Mouse (Mus musculus): ENCODE data around the gene Ptgdr.
"Not testable (repeated sequence)": the region's sequence is repeated elsewhere in the genome, so short reads cannot be mapped to it uniquely, and the experiment has no call there.

Ptgdr gene

DNA sequence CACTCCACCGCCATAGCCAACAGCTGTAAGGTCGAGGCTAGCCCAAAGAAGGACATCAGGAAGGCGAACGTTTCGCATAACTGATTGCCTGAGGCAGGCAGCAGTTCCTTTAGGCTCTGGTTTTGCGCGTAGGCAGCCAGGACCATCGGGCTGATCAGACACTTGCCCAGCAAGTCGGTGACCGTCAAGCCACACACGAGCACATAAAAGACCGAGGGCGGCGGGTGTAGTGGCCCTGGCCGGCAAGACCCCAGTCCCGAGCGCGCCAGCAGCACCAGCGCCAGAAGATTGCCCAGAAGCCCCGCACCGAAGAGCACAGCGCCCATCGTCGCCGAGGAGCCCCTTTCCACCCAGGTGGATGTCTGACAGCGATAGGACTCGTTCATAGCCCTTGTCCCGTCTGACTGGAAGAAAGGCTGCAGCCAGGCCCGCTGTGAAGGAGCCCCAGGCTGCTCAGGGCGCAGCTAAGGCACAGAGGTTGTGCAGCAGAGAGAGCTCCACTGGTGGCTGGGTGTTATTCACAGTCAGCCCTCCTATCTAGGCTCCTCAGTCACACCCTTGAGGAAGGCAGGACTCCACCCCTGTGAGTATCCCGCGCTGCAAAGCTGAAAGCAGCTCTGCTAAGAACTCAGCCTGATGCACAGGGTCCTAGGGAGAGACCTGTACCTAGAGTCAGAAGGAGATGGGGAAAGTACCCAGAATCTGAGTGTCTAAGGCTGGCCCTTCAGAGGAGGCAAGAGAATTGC, at the start of gene Ptgdr:
Ptgdr (minus strand) TSS at position 508 of the 746 bp plus-strand sequence.
- peak; percentile 8 for DNase-seq

DNA sequence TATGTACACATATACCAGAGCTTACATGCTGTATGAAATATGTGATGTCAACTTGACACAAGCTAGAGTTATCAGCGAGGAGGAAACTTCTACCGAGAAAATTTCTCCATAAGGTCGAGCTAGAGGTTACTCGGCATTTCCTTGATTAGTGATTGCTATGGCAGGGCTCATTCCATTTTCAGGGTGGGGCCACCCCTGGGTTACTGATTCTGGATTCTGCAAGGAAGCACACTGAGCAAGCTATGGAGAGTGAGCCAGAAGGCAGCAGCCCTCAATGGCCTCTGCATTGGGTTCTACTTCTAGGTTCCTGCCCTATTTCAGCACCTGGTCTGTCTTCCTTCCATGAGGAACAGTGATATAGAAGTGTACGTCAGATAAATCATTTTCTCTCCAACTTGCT, 48.6 kb upstream of the Ptgdr start:
- no peak for DNase-seq

DNA sequence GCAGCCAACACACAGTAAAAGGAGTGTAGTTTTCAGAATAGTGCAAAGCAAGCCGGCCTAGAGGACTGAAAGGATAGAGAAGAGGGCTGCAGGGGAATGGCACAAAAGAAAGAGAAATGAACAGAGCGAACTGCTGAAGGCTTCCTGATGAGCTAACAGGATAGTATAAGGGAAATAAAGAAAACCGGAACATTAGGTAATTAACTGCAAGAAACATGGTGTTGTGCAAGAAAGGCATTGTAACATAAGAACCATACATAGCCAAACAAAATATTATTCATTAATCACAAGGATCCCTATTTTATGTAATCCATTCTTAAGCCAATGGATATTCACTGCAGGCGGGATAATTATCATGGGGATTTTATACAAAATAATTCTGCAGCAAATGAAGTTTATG, 45.0 kb upstream of the Ptgdr start:
- no peak for DNase-seq

DNA sequence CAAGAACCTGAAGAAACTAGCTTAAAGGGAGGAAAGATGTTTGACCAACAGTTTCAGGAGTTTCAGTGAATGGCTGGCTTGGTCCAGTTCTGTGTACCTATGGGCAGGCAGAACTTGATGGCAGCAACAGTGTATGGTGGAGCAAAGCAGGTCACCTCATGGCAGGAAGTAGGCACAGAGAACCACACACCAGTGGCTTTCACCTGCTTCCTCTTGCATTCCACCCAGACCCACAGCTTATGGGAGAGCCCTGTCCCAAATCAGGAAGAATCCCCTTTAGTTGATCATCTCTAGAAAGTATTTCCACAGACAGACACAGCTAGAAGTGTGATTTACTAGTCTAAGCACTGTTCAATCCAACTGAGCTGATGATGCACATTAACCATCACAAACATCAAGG, 42.6 kb upstream of the Ptgdr start:
- DNase-seq = not testable (repeated sequence)

DNA sequence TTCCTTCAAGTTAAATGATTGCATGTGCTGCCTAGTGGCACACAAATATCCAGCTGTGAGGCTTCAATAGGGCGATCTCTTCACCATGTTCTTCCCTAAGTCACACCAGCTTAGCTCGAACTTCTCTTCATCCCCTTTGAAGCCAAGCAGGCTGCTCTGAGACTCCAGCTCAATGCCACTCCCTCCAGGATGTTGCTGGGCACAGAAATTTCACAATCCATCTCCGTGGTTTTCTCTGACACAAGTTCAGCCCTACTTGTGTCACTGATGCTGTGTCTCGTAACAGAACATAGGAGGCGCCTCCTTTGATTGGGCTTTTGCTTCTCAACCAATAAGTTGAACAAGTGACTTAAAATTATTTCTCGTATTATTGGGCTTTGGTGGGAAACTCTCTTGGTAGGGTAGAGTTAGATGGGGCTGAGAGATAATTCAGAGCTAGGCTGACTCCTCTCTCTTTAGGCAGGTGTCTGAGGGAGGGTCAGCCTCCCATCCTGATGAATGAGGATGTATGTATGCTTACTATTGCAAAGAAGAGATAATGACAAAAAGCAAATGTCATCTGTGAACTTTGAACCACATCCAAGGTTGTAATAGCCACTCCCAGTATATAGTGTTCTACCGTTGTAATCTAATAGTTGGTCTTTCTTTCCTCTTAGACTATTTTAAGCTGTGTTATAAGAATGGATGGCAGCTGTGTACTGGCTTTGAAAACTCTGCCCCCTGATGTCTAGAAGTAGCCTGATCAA, 32.4 kb upstream of the Ptgdr start:
- DNase-seq = no peak

DNA sequence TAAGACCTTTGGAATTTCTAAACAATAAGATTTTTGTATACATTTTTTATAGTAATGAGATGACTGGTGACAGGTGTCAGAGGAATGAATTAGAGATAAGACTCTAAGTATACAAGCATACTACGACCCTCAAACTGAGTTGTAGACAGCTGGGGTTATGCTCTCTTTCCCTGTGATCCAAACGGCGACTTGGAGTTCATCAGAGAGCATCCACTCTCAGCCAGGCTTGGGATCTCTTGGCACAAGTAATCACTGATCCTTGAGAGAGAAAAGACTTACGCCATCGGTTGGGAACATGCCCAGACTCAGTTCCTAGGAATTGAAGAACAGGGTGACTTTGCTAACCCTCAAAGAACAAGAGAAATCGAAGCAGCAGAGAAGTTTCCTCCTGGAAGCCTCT, 10.5 kb upstream of the Ptgdr start:
- DNase-seq = no peak

DNA sequence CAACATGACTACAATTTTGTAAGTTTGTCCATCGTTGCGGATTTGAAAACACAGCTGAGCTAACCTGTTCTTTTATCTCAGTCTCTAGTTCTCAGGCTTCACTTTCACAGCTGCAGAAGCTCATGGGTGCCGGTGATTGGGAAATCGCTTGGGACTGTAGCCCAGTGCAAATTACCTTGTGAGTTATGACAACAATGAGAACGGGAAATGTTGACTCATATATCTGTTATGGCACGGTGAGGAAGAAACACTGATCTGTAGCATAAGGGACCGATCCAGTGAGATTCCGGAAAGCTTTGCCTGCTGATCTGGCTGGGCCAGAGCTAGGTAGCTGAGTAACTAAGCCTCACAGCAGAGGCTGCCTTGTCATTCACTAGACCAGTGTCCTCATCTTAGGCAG, 6.5 kb upstream of the Ptgdr start:
- DNase-seq = no peak

DNA sequence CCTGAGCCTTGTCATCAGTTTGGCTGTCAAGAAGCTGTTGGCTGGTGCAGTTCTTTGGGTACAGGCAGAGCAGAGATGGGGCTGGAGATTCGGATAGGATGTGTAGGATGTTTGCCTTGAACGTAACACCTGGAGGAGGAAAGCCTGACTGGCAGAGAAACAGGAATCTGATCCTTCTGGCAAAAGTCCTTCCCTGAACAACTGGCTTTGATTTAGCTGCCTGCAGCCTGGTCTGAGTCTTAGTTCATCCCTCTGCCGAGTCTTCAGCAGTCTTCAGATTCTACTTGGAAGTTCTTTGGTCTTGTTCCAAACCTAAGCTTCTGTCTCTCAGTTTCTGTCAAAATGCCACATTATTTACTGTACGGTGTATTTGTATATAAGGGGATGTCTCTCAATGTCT, 3.9 kb upstream of the Ptgdr start:
- no peak for DNase-seq

DNA sequence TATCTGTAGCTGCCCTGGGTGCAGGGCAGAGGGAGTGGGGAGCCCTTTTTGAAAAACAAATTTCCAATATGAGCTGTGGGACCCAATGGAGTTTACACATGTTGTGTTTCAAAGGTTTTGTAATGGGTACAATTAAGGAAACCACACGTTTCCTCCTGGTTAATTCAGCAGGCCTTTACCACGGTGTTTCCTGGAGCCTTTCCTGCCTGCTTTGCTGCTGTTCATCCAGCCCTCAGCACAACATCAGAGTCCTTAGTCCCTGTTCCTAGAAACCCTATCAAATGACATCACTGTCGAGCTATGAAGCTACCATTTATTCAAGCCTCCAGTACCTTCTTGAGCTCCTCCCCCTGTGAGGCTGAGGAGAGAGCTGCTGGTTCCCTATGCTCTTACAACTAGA, 2.0 kb upstream of the Ptgdr start:
- DNase-seq = no peak

DNA sequence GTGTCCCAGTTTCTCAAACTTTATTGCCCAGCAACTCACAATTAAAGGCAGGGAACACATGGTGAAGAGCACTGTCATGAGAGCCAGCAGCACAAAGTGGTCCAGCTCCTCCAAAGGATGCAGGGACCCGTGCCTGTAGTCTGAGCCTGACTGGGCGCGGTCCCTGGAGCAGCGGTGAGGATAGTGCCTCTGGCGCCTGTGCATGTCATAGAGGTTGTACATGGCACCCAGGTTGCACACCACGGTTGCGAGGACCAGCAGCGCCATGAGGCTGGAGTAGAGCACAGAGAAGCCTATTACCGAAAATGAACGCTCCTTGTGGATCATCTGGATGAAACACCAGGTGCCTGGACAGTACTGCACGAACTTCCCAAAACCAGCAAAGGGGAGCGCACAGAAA, 803 bp downstream of the Ptgdr start:
- DNase-seq = no peak

DNA sequence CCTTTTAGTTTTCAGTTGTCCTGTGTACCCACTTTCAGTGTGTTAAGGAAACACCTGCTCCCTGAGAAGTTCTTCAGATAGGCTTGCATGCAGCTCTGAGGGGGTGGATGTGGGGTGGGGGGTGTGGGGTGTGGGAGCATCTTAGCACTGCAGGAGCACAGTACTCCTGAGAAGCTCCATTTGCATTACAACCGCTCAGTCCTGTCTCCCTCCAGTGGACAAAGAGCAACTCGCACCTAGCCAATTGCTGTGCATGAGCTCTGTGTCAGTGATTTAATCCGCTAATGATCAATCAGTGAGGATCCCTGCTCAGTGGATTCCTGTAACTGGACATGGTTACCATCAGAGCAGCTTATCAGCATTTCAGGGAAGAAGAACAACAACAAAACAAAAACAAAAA, 8.5 kb downstream of the Ptgdr start:
- DNase-seq = not testable (repeated sequence)

DNA sequence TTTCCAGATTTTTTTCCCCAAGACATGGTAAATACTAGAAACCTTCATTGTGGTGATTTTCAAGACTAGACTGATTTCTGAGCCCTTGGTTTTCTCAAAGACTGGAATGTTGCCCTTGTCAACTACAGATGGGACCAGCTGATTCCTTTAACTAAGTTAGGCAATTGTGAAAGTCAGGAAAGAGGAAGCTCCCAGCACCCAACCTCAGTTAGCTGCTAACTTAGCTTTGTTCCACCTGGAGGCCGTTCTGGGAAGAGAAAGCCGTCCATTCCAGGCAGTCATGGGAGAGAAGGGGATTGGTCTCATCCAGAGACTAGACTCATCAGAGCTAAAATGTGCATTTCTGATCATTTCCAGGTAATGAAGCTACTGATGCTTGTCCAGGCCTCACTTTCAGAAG, 11.4 kb downstream of the Ptgdr start:
- DNase-seq = no peak

DNA sequence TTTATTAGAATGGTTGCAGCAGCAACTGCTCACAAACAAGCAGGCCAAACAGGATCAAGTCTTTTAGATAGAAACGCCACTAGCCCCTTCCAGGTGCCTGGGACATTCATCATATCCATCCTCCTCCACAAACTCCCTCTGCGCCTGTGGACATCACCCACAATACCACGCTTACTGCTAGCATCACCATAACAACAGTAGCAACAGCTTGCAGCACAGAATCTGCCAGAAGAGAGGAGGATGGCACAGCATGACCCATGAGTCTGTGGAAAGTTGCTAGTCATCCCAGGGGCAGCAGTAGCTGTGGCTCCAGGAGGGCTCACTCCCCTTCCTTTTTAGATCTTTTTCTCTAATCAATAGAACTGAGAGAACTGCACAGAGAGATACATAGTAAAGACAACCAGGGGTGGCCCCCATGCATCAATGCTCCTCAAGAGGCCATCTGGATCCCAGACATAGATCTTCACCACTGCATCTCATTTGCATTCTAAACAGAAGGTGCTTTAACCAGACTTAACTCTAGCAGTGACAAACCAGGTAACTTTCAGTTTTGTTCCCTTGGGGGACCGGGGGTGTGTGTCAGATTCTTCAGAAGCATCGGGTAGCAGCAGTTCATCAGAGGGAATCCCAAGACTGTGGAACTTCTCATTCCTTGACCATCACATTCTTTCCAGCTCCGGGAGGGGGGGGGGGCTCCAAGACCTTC, 12.5 kb downstream of the Ptgdr start:
- no peak for DNase-seq

DNA sequence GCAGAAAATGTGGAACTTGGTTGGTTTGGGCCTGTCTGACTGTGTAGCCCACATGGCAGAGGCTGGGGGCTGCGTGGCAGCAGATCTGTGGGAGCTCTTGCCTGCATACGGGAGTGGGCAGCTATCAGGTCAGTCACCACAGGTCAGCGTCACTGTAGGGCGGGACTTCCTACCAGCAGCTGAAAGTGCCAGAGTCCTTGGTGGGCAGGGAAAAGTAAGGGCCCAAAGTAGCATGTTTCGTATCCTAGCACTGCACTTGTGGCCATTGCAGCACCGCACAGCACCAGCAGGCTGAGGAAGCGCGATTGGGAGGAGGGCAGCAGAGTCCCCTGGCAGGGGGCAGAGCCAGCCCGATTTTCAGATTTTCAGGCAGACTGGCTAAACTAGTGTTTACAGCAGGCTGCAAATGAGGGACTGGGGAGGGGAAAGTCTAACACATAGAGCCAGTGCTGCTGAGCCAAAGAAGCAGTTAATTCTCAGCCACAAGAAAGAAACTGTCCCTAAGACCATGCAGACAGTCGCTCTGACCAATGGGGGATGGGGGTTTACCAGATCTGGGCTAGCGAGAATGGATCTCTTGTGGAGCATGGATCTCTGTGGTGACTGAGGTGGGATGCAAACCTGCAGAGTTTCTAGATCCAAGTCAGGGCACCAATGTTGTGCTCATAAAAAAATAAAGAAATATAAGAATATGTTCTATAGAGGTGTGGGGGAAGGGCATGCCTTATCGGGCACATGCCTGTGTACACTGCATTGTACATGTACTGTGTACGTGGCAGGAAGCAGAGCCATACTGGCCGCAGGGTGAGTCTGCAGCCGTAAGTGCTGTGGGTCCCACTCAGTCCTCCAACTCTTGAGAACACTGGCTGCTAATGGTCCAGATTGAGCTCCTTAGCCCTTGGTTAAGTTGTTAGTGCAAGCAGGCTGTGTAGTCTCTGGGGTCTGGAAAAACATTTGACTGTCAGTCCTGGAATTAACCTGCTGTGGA, 15.1 kb downstream of the Ptgdr start:
- no peak for DNase-seq

DNA sequence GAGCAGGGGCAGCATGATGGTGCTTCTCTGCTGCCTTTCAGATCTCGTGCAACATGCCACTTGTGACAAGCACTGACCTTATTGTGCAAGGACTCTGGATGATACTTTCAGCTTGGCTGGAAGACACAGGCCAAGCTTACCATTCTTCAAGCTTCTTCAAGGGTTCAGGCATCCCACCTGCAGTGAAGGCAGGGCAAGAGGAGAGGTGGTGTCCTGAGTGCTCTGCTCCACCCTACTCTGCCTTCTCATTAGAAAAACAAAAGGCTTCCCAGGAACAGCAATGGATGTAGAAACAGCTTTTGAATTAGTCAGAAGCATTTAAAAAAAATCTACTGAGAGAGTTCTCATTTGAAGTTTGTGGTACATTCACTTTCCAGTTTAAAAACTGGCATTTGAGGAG, 20.5 kb downstream of the Ptgdr start:
- no peak for DNase-seq

DNA sequence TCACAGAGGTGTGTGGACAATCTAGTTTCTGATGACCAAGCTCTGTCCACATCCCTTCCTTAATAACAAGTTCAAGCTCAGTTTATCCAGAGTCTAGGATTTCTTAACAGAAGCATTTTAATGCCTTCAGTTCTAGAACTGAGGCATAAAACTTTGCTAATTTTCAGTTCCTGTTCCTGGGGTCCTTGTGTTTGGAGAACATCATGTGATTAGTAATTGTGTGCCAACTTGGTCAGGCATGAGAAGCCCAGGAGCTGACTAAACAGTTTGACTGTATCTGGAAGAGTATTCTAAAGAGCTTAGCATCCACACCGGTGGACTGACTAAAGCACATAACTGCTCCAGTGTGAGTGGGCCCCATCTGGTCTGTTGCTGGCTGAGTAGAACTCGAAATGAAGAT, 24.0 kb downstream of the Ptgdr start:
- DNase-seq = no peak

DNA sequence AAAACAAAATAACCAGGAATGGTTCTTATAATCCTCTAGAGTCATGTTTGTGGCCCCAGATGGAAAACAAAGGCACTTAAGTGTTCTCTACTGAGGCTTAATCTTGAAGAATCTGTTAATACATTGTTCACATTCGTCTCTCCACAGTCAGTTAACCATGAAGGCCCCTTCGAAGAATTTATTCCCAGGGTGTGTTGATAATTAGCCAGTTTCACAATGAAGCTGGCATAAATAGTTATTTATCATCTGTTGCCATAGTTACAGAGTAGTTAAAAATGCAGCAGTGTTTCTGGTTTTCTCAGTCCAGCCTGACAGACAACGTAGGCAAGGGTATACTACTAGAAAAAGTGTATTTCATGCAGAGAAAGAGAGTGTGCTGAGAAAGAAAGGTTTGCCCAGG, 25.0 kb downstream of the Ptgdr start:
- DNase-seq = not testable (repeated sequence)

DNA sequence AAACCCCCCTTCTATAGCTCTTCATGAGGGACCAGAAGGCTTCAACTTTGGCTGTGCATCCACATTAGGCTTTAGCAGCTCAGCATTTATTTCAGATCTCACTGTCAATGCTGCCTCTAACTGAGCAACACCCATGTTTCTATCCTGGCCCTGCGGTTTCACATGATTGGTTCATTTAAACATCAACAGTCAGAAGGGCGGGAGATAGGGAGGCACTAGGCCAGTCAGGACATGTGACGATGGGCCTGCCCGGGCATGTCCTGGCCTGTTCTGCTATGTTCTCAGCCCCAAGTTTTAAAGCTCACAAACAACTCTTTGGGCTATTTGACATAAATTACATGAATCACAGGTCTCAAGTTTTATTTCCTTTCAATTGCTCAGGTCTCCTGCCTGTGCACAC, 26.1 kb downstream of the Ptgdr start:
- not testable (repeated sequence) for DNase-seq

DNA sequence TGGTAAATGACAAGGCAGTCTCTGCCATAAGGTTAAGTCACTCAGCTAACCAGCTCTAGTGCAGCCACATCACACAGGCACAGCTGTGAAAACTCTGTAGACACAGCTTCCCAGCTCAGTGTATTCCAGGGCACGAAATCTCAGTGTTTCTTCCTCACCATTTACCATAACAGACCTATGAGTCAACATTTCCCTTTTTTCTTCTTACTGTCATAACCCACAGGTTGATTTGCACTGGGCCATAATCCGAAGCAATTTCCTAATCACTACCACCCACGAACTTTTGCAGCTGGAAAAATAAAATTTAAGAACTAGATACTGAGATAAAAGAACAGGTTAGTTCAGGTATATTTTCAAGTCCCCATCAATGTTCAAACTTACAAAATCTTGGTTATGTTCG, 31.4 kb downstream of the Ptgdr start:
- no peak for DNase-seq

DNA sequence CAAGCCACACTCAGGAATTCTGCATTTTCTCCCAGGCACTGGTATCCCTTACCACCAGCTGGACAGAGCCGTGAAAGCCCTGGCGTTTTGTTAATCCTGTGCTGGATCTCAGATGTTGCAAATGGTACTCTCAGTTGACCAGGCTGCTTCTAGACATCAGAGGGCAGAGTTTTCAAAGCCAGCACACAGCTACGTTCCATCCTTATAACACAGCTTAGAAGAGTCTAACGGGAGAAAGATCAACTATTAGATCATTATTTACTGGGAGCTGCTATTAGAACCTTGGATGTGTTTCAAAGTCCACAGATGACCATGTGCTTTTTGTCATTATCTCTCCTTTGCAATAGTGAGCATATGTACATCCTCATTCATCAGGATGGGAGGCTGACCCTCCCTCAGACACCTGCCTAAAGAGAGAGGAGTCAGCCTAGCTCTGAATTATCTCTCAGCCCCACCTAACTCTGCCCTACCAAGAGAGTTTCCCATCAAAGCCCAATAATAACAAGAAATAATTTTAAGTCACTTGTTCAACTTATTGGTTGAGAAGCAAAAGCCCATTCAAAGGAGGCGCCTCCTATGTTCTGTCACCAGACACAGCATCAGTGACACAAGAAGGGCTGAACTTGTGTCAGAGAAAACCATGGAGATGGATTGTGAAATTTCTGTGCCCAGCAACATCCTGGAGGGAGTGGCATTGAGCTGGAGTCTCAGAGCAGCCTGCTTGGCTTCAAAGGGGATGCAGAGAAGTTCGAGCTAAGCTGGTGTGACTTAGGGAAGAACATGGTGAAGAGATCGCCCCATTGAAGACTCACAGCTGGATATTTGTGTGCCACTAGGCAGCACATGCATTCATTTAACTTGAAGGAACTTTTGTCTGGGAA, 37.8 kb downstream of the Ptgdr start:
- no peak for DNase-seq

DNA sequence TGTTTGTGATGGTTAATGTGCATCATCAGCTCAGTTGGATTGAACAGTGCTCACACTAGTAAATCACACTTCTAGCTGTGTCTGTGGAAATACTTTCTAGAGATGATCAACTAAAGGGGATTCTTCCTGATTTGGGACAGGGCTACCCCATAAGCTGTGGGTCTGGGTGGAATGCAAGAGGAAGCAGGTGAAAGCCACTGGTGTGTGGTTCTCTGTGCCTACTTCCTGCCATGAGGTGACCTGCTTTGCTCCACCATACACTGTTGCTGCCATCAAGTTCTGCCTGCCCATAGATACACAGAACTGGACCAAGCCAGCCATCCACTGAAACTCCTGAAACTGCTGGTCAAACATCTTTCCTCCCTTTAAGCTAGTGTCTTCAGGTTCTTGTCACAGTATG, 46.0 kb downstream of the Ptgdr start:
- DNase-seq = not testable (repeated sequence)

Data from right cerebral cortex, postnatal 4 days (tissue).